Mouse (Mus musculus): Measurements from ENCODE around the gene Hmbs.
"Not testable (repeated sequence)": the region's sequence is repeated elsewhere in the genome, so short reads cannot be mapped to it uniquely, and the experiment has no call there.

Gene Hmbs

GRCm38 (mm10) chr9:44343781-44344421, at the start of gene Hmbs:
Hmbs (minus strand) TSS chr9:44344228.
- peak; percentile 91 for DNase-seq (ENCODE audit: low spot score)

GRCm38 (mm10) chr9:44391466-44391865, 47.4 kb upstream of the Hmbs start:
- peak; percentile 60 for DNase-seq (ENCODE audit: low spot score)

GRCm38 (mm10) chr9:44389273-44389672, 45.2 kb upstream of the Hmbs start:
- DNase-seq (ENCODE audit: low spot score), result peak; percentile 44

- no peak for DNase-seq (ENCODE audit: low spot score)
Measured at GRCm38 (mm10) chr9:44387221-44387620, 43.2 kb upstream of the Hmbs start.

- no peak for DNase-seq (ENCODE audit: low spot score)
Measured at GRCm38 (mm10) chr9:44384596-44384995, 40.6 kb upstream of the Hmbs start.

GRCm38 (mm10) chr9:44379862-44380261, 35.8 kb upstream of the Hmbs start:
- DNase-seq (ENCODE audit: low spot score), result no peak

- peak; percentile 96 for DNase-seq (ENCODE audit: low spot score)
Measured at GRCm38 (mm10) chr9:44379054-44379834, 35.2 kb upstream of the Hmbs start, which contains the start of gene Hyou1. Hyou1 (plus strand) TSS chr9:44379490.

GRCm38 (mm10) chr9:44378153-44378730, 34.2 kb upstream of the Hmbs start:
- DNase-seq (ENCODE audit: low spot score), result peak; percentile 23

GRCm38 (mm10) chr9:44377335-44377734, 33.3 kb upstream of the Hmbs start:
- DNase-seq (ENCODE audit: low spot score), result not testable (repeated sequence)

- no peak for DNase-seq (ENCODE audit: low spot score)
Measured at GRCm38 (mm10) chr9:44376141-44376540, 32.1 kb upstream of the Hmbs start.

GRCm38 (mm10) chr9:44373386-44373785, 29.4 kb upstream of the Hmbs start:
- DNase-seq (ENCODE audit: low spot score), result no peak

- DNase-seq (ENCODE audit: low spot score), result no peak
Measured at GRCm38 (mm10) chr9:44364480-44364879, 20.5 kb upstream of the Hmbs start.

GRCm38 (mm10) chr9:44361931-44362330, 17.9 kb upstream of the Hmbs start:
- not testable (repeated sequence) for DNase-seq (ENCODE audit: low spot score)

- DNase-seq (ENCODE audit: low spot score), result peak; percentile 98
Measured at GRCm38 (mm10) chr9:44361190-44361917, 17.3 kb upstream of the Hmbs start, which contains the start of gene Vps11. Vps11 (minus strand) TSS chr9:44361670.

GRCm38 (mm10) chr9:44357207-44357606, 13.2 kb upstream of the Hmbs start:
- peak; percentile 59 for DNase-seq (ENCODE audit: low spot score)

- no peak for DNase-seq (ENCODE audit: low spot score)
Measured at GRCm38 (mm10) chr9:44353142-44353541, 9.1 kb upstream of the Hmbs start.

GRCm38 (mm10) chr9:44352337-44352736, 8.3 kb upstream of the Hmbs start:
- DNase-seq (ENCODE audit: low spot score), result no peak

- no peak for DNase-seq (ENCODE audit: low spot score)
Measured at GRCm38 (mm10) chr9:44351396-44351795, 7.4 kb upstream of the Hmbs start.

GRCm38 (mm10) chr9:44348546-44348945, 4.5 kb upstream of the Hmbs start:
- no peak for DNase-seq (ENCODE audit: low spot score)

GRCm38 (mm10) chr9:44347621-44348020, 3.6 kb upstream of the Hmbs start:
- DNase-seq (ENCODE audit: low spot score), result no peak

GRCm38 (mm10) chr9:44347166-44347565, 3.1 kb upstream of the Hmbs start:
- DNase-seq (ENCODE audit: low spot score), result no peak
